Mouse (Mus musculus) thymus, postnatal 25 days (tissue): Measurements from ENCODE around the gene Tedc2.

Experiments
- DNase-seq: peaks from one replicate; pipeline ENCODE4 v3.0.0; 2022

Tedc2 gene

GRCm38 (mm10) chr17:24211631-24212440 is 8.8 kb downstream of the Tedc2 start:
- DNase-seq = no peak

GRCm38 (mm10) chr17:24210591-24210990 is 10.1 kb downstream of the Tedc2 start:
- DNase-seq = no peak

- DNase-seq = no peak
These were observed 10.8 kb downstream of the Tedc2 start for GRCm38 (mm10) chr17:24209916-24210240.

- no peak for DNase-seq
These were observed 11.4 kb downstream of the Tedc2 start, which contains the start of gene Ntn3 for GRCm38 (mm10) chr17:24209043-24209915. Gene Ntn3, minus strand, starts transcription at chr17:24209531.

- DNase-seq = no peak
These were observed 12.0 kb downstream of the Tedc2 start for GRCm38 (mm10) chr17:24208641-24209042.

GRCm38 (mm10) chr17:24207768-24208640 is 12.6 kb downstream of the Tedc2 start:
- DNase-seq = no peak

- peak; percentile 35 for DNase-seq
These were observed 13.9 kb downstream of the Tedc2 start for GRCm38 (mm10) chr17:24206451-24207351.

GRCm38 (mm10) chr17:24205908-24206361 is 14.7 kb downstream of the Tedc2 start:
- DNase-seq = no peak

- DNase-seq = peak; percentile 86
These were observed 15.3 kb downstream of the Tedc2 start, which contains the start of gene Tbc1d24 for GRCm38 (mm10) chr17:24205284-24205888. Gene Tbc1d24, minus strand, starts transcription at chr17:24205562.

GRCm38 (mm10) chr17:24204846-24205245 is 15.8 kb downstream of the Tedc2 start:
- no peak for DNase-seq

- DNase-seq = no peak
These were observed 16.8 kb downstream of the Tedc2 start for GRCm38 (mm10) chr17:24203611-24204534.

- DNase-seq = no peak
These were observed 17.6 kb downstream of the Tedc2 start for GRCm38 (mm10) chr17:24203068-24203467.

GRCm38 (mm10) chr17:24201092-24201491 is 19.6 kb downstream of the Tedc2 start:
- DNase-seq = no peak

GRCm38 (mm10) chr17:24199741-24200140 is 20.9 kb downstream of the Tedc2 start:
- no peak for DNase-seq

GRCm38 (mm10) chr17:24199252-24199651 is 21.4 kb downstream of the Tedc2 start:
- DNase-seq = no peak

- no peak for DNase-seq
These were observed 23.4 kb downstream of the Tedc2 start for GRCm38 (mm10) chr17:24197032-24197824.

- DNase-seq = no peak
These were observed 25.3 kb downstream of the Tedc2 start for GRCm38 (mm10) chr17:24195349-24195748.

GRCm38 (mm10) chr17:24193769-24194168 is 26.9 kb downstream of the Tedc2 start:
- no peak for DNase-seq

GRCm38 (mm10) chr17:24193268-24193667 is 27.4 kb downstream of the Tedc2 start:
- no peak for DNase-seq
